Mouse (Mus musculus) heart, adult 2 months (tissue): ENCODE data around the gene Jazf1. TPM values are rescaled to one million over a fixed set of nuclear protein-coding genes. Genes with fewer than 3 reads are reported as not detected.

Experiments
- DNase-seq, 2 experiments: peaks; one replicate each; pipeline ENCODE4 v3.0.0; 2021
- H3K27ac ChIP-seq: fragments of 200-600 bp; 2 replicates; pipeline ENCODE4 v1.8.1; 2022
- H3K27me3 ChIP-seq: fragments of 200-500 bp; 2 replicates; pipeline ENCODE4 v1.6.1; 2012; ENCODE audit warnings: mild to moderate bottlenecking, low read length, inconsistent platforms, mixed read lengths; ENCODE audit not compliant: control insufficient read depth, insufficient read depth
- H3K36me3 ChIP-seq: fragments of 200-500 bp; 2 replicates; pipeline ENCODE4 v1.6.1; 2012; ENCODE audit warnings: low read length, inconsistent platforms; ENCODE audit not compliant: control insufficient read depth, insufficient read depth
- H3K4me1 ChIP-seq: fragments of 200-500 bp; 2 replicates; pipeline ENCODE4 v1.6.1; 2011; ENCODE audit warnings: low read length; ENCODE audit not compliant: control insufficient read depth, insufficient read depth
- H3K4me3 ChIP-seq: fragments of 200-600 bp; 2 replicates; pipeline ENCODE4 v1.8.1; 2022
- H3K79me2 ChIP-seq: fragments of 200-500 bp; replicated peaks from 2 replicates; pipeline ENCODE4 v1.6.1; 2012; ENCODE audit warnings: mild to moderate bottlenecking, inconsistent platforms, low read length, moderate library complexity, mixed read lengths; ENCODE audit not compliant: control insufficient read depth, insufficient read depth
- H3K9ac ChIP-seq: fragments of 200-500 bp; 2 replicates; pipeline ENCODE4 v1.6.1; 2012; ENCODE audit warnings: low read depth, mild to moderate bottlenecking, control low read depth, inconsistent platforms, low read length, mixed read lengths
- CTCF ChIP-seq: fragments of 200-600 bp; IDR thresholded peaks from 2 replicates; pipeline ENCODE4 v1.8.1; 2022; ENCODE audit warnings: antibody characterized with exemption, mild to moderate bottlenecking, moderate library complexity
- EP300 ChIP-seq: fragments of 200-500 bp; IDR thresholded peaks from 2 replicates; pipeline ENCODE4 v1.6.1; 2011; ENCODE audit warnings: low read depth, low read length, control low read depth; ENCODE audit not compliant: insufficient read depth
- POLR2A ChIP-seq: fragments of 200-500 bp; IDR thresholded peaks from 2 replicates; pipeline ENCODE4 v1.6.1; 2011; ENCODE audit warnings: mild to moderate bottlenecking, low read depth, low read length, control low read depth; ENCODE audit not compliant: insufficient read depth
- WGBS: fragments of 180-500 bp; shearing (Covaris S2); methylation state at CpG from one replicate; pipeline ENCODE4 v1.1.7; 2018; 5-methylcytosine and 5-hydroxymethylcytosine counted together
- intact Hi-C: fragments of 180-260 bp; cut with DNase I; formaldehyde crosslinking; loops from one replicate; pipeline ENCODE4 v1.15.1; 2025
- polyA plus RNA-seq: library from polyadenylated mRNA; depleted of rRNA; stranded (reverse); fragments of >200 nt; gene quantifications from 2 replicates; pipeline ENCODE4 v1.2.3, GENCODE M21; 2012
- total RNA-seq, 2 experiments: library from RNA; stranded (reverse); gene quantifications; 2 replicates each; pipeline ENCODE4 v1.2.3; 2021

The Jazf1 gene
- total and polyA plus RNA-seq, 3 experiments: 1.2 to 2.6 (median 1.4) TPM

- H3K4me1 ChIP-seq: no peaks in the 10 kb centered on the region
- 85% methylated on average over 8 of the region's 8 CpGs for WGBS
- TF ChIP-seq POLR2A: no peak
- TF ChIP-seq CTCF: no peak
- no peak for TF ChIP-seq EP300
- intact Hi-C loops: no loop called here
- DNase-seq: no peak
- H3K9ac ChIP-seq: no peak overlapping the region
- H3K4me3 ChIP-seq: no peak overlapping the region
- H3K36me3 ChIP-seq: no peaks in the 10 kb centered on the region
- H3K27me3 ChIP-seq: no peaks in the 10 kb centered on the region
- no peaks in the 10 kb centered on the region for H3K79me2 ChIP-seq
- H3K27ac ChIP-seq: no peak overlapping the region
These were observed 249.1 kb downstream of the Jazf1 start for GRCm38 (mm10) chr6:52819353-52819752.

GRCm38 (mm10) chr6:52818041-52818440 lies 250.4 kb downstream of the Jazf1 start:
- H3K9ac ChIP-seq: no peak overlapping the region
- DNase-seq: no peak
- H3K4me3 ChIP-seq: no peak overlapping the region
- H3K27ac ChIP-seq: no peak overlapping the region
- intact Hi-C loops: no loop called here
- no peaks in the 10 kb centered on the region for H3K36me3 ChIP-seq
- no peak for TF ChIP-seq POLR2A
- TF ChIP-seq CTCF: no peak
- TF ChIP-seq EP300: no peak
- H3K4me1 ChIP-seq: no peaks in the 10 kb centered on the region
- H3K79me2 ChIP-seq: no peaks in the 10 kb centered on the region
- WGBS: 92% methylated on average over 4 of the region's 4 CpGs
- no peaks in the 10 kb centered on the region for H3K27me3 ChIP-seq

- DNase-seq: no peak
- Histone ChIP-seq H3K36me3 (no peaks in the 10 kb centered on the region), H3K4me3 (no peak overlapping the region), H3K27ac (no peak overlapping the region), H3K79me2 (no peaks in the 10 kb centered on the region), H3K4me1 (no peaks in the 10 kb centered on the region), H3K27me3 (no peaks in the 10 kb centered on the region), H3K9ac (no peak overlapping the region)
- intact Hi-C loops: no loop called here
- 84% methylated on average over 10 of the region's 10 CpGs for WGBS
- TF ChIP-seq EP300: no peak
- TF ChIP-seq POLR2A: no peak
- TF ChIP-seq CTCF: no peak
These were observed 251.1 kb downstream of the Jazf1 start for GRCm38 (mm10) chr6:52817203-52817874.

- no peak overlapping the region for H3K4me3 ChIP-seq
- no peak for DNase-seq
- no peaks in the 10 kb centered on the region for H3K36me3 ChIP-seq
- no peak overlapping the region for H3K9ac ChIP-seq
- H3K27me3 ChIP-seq: no peaks in the 10 kb centered on the region
- TF ChIP-seq EP300 (no peak), POLR2A (no peak), CTCF (no peak)
- 87% methylated on average over 3 of the region's 3 CpGs for WGBS
- no peak overlapping the region for H3K27ac ChIP-seq
- peaks cover 2% of the 10 kb centered on the region for H3K4me1 ChIP-seq
- H3K79me2 ChIP-seq: no peaks in the 10 kb centered on the region
- intact Hi-C loops: no loop called here
These were observed 263.1 kb downstream of the Jazf1 start for GRCm38 (mm10) chr6:52805237-52805856.

- peak; percentile 39 to 67 for DNase-seq
- Histone ChIP-seq H3K27ac (peak overlapping the region; percentile 20; the same call in 1 of the 2 replicates), H3K79me2 (no peaks in the 10 kb centered on the region), H3K4me3 (peak overlapping the region; percentile 3; the same call in 1 of the 2 replicates), H3K9ac (peak overlapping the region; percentile 16; the same call in 1 of the 2 replicates), H3K4me1 (peaks cover 2% of the 10 kb centered on the region), H3K27me3 (no peaks in the 10 kb centered on the region), H3K36me3 (no peaks in the 10 kb centered on the region)
- TF ChIP-seq EP300: peak; percentile 78; the same call in 1 of the 2 replicates
- no peak for TF ChIP-seq CTCF
- TF ChIP-seq POLR2A: peak; percentile 45; the same call in 1 of the 2 replicates
- WGBS: 38% methylated on average over 9 of the region's 9 CpGs
- intact Hi-C loops: no loop called here
These were observed 266.2 kb downstream of the Jazf1 start for GRCm38 (mm10) chr6:52802181-52802580.

- no peak for DNase-seq
- H3K4me1 ChIP-seq: peaks cover 8% of the 10 kb centered on the region
- TF ChIP-seq CTCF (peak; percentile 30; the same call in 1 of the 2 replicates), POLR2A (no peak)
- WGBS: 67% methylated on average over 6 of the region's 6 CpGs
- H3K36me3 ChIP-seq: no peaks in the 10 kb centered on the region
- intact Hi-C loops: loop anchor here (5.0 kb wide), 1 partner anchor 40 kb away; no protein-coding TSS in a partner anchor
- H3K27me3 ChIP-seq: no peaks in the 10 kb centered on the region
- no peak overlapping the region for H3K4me3 ChIP-seq
- no peaks in the 10 kb centered on the region for H3K79me2 ChIP-seq
- H3K9ac ChIP-seq: no peak overlapping the region
- no peak overlapping the region; the same call in 1 of the 2 replicates for H3K27ac ChIP-seq
These were observed 271.1 kb downstream of the Jazf1 start for GRCm38 (mm10) chr6:52797252-52797800.
